Mouse (Mus musculus): ENCODE results near the gene Lsm14b.

DNA sequence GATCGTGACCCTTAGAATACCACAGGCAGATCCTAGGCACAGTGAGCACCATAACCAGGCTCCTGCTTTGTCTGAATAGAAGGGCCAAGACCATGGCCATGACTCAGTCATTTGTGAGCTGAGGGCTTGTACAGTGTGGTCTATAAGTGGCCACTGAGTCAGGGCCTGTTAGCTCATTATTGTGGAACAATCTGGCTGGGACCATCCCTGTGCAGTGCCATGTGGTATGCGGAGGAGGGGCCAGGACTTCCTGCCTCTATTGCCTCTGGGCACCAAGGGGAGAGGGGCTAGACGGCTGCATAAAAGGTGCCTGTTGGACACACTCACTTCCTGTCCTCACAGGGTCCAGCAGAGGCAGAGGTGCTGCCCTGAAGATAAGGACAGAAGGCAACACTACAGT is 9.2 kb downstream of the Lsm14b start:
- no peak for TF ChIP-seq CTCF (IDR thresholded peaks at IDR 0.05; ENCODE audit: borderline replicate concordance, control insufficient read depth, extremely low read depth, insufficient read depth, low read length, poor library complexity)
- no peak for TF ChIP-seq POLR2A (IDR thresholded peaks at IDR 0.05; ENCODE audit: control insufficient read depth, extremely low read depth, insufficient read depth, low read length, poor library complexity)
